Mouse (Mus musculus) megakaryocyte, embryonic 14.5 days (primary cell): ENCODE results near the gene Tab1.

Source experiments
- FLI1 ChIP-seq: IDR thresholded peaks from 2 replicates; pipeline ENCODE4 v1.6.1; 2012; ENCODE audit warnings: low read length, inconsistent platforms, mixed read lengths
- GATA1 ChIP-seq: IDR thresholded peaks from 3 replicates; pipeline ENCODE4 v1.6.1; 2012; ENCODE audit warnings: mixed read lengths, low read length, inconsistent platforms, borderline replicate concordance

- TF ChIP-seq GATA1 (no peak), FLI1 (no peak)
Measured at GRCm38 (mm10) chr15:80111436-80111835, 21.5 kb upstream of the Tab1 start.
